Mouse (Mus musculus): ENCODE measurements at regions not wholly inside any gene's neighbourhood (a gene's known extent, or its start where the extent isn't known, plus 50 kb on each side); places are given as distances from the start of the nearest gene placed in this dataset.

- TF ChIP-seq CTCF (IDR thresholded peaks at IDR 0.05; ENCODE audit: low read depth) = no peak
- no peak for TF ChIP-seq EP300 (IDR thresholded peaks at IDR 0.05; ENCODE audit: low read depth)
Observed at GRCm38 (mm10) chr1:185639486-185639885, 184.8 kb downstream of the Slc30a10 start.
